Mouse (Mus musculus): ENCODE data around the gene Ak6. TPM values are rescaled to one million over a fixed set of nuclear protein-coding genes. Genes with fewer than 3 reads are reported as not detected.

Ak6 gene
- 8.0 and 12.1 TPM in 2 replicates for polyA plus RNA-seq (2012; ENCODE audit: low replicate concordance)

DNA sequence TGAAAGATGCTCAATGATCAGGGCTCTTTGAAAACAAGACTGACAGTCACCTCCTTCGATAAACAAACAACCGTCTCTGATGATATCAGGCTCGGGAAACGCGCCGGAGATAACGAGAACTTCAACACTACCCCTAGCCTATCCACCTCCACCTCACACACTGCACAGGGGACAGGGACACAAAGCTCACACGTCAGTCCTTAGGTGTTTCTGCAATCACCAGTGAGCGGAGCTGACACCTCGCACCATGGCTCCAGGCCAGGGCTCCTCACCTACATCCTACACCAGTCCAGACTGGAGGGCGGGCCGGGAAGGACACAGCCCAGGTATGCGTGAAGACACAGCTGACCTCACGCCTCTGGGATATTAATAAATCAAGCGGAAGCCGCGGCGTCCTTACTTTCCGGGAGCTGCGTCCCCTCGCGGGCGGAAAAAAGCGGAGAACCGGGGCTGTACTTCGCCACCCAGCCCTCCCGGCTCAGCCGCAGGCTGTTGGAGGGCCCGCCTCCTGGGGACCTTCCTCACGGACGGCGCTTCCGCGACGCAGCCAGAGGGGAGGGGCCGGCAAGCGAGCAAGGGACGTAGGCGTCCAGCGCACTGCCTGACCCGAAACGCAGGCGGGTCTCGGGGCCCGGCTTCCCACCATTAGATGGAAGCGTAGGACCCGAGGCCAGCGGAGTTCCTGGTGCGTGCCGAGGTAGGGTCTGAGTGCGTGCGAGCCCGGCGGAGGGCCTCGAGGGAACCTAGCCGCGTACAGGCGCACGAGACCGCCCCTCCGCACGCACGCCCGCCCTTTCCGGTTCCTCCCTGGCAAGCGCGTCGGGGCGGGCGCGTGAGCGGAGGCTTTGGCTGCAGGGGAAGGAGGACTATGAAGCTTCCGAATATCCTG, at the start of gene Ak6, which contains the start of gene Rad17:
Gene Ak6 (plus strand): TSS at position 430 of the 889 bp plus-strand sequence.
Gene Rad17 (minus strand): TSS at position 502 of the 889 bp plus-strand sequence.

DNA sequence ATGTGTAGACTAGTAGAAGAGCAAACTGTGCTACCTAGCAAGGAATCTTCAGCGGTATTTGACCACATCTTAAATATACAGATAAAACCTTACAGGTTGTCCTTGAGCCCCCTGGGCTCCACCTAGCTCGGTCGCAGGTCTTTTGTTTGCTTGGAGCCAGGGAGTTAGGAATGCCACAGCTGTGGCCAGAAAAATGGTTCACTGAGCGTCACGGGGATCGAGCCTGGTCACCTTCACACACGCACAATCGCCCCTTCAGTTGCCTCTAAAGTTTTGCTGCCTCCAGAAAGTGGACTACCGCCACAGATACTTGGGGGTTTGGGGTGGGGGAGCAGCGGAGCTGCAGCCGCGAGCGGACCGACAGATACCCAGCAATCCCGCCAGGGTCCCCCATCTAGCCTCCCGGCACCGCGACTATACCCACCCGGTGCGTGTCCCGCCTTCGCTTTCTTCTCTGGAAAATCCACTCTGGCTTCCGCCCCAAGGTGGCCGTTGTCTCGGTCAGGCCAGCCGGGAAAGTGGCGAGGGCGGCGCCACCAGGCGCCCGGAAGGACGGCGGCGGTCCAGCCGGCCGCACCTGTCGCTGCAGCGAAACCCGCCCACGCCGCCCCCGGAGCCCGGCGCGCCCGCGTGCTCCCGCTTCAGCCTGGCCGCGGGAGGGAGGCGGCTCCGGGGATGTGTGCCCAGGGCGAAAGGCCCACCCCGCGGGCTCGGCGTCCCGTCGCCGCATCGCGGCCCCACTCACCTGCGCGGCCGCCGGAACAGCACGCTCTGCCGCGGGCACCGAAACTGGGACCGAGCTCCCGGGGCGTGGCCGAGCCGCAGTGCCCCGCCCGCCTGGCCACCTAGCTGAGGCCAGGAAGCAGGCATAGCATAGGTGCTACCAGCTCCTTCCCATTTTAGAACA, 34.3 kb upstream of the Ak6 start, which contains the start of gene Marveld2:
Gene Marveld2 (minus strand): TSS at position 791 of the 907 bp plus-strand sequence.

DNA sequence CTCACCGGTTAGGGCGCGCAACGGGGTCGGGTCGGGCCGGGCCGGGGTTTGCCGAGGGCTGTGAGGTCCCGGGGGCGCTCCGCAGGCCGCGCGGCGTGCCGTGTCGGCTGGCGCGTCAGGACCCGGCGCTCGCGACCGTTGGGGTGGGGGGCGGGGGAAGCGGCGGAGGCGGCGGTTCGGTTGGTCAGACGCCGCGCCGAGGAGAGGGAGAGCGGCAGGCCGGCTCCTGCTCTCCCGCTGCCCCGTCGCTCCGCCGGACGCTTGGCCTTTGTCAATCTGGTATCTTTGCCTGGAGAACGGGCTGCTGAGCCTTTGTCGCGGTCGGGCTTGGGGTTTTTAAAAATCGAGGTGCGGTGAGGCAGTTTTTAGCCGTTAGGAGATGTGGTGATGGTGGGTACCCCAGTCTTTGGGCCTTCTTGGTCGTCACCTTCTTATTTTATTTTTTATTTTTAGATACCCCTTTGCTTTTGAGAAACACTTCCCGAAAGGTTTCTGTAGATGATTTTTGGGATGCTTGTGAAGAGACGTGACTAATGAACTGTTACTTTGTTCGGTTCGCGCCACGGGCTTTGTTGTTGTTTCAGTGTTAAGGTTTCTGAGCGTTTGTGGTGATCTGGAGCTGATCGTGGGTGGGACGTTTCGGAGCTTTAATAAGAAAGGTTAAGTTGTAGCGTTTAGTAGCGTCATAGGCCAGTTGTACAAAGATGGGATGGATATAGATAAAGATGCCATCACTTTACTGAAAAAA, 834 bp downstream of the Ak6 start, which contains the start of gene Taf9:
Gene Taf9 (plus strand): TSS at position 141 of the 748 bp plus-strand sequence.

DNA sequence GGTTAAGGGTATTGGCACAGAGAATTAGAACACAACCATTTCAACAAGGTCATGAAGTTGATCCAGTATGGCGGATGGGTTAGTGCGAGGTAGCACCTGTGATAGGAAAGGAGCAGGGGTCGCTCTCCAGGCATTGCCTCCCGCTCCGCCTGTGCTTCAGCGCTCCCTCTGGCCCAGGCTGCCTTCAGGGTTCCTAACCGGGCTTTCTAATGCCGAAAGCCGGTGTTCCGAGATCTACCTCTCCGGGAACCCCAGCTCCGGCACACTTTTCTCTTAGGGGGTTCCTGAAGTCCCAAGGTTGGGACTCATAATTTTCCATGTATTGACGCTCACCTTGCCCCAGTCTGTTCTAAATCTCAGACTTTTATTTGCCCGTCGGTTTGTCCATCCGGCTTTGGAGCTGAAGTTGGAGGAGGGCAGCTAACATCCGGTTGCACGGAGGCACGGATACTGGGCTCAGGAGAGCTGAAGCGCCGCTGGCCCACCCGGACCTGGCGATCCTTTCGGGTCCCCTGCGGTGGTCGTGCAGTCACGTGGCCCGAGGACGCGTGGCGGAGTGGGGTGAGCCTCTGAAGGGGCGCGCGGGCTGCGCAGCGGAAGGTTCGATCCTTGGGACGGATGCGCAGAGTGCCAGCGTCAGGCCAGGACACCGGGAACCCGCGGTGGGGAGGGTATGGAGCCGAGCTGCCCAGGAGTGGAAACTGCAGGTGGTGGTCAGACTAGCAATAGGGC, 18.7 kb downstream of the Ak6 start, which contains the start of gene Ccdc125:
Gene Ccdc125 (plus strand): TSS at position 427 of the 732 bp plus-strand sequence.

Other genes starting within 250 kb of the Ak6 start
- gene Naip1, start 198.1 kb upstream of the Ak6 start, polyA plus RNA-seq (2012; ENCODE audit: low replicate concordance) = 0.02 and 0.10 TPM in 2 replicates
- gene Gtf2h2, start 158.4 kb upstream of the Ak6 start, polyA plus RNA-seq (2012; ENCODE audit: low replicate concordance) = 14.2 and 15.3 TPM in 2 replicates
- not detected in 2 replicates for gene Ocln, start 98.3 kb upstream of the Ak6 start, polyA plus RNA-seq (2012; ENCODE audit: low replicate concordance)
- gene Marveld2, start 34.0 kb upstream of the Ak6 start, polyA plus RNA-seq (2012; ENCODE audit: low replicate concordance) = 1.1 and 1.3 TPM in 2 replicates
- gene Rad17, start 72 bp downstream of the Ak6 start, polyA plus RNA-seq (2012; ENCODE audit: low replicate concordance) = 10.4 and 14.8 TPM in 2 replicates
- 1.7 and 6.5 TPM in 2 replicates for gene Taf9, start 600 bp downstream of the Ak6 start, polyA plus RNA-seq (2012; ENCODE audit: low replicate concordance)
- 3.4 and 4.8 TPM in 2 replicates for gene Ccdc125, start 18.7 kb downstream of the Ak6 start, polyA plus RNA-seq (2012; ENCODE audit: low replicate concordance)
- 1.9 and 12.8 TPM in 2 replicates for gene Cdk7, start 80.0 kb downstream of the Ak6 start, polyA plus RNA-seq (2012; ENCODE audit: low replicate concordance)
- gene Mrps36, start 93.7 kb downstream of the Ak6 start, polyA plus RNA-seq (2012; ENCODE audit: low replicate concordance) = 26.3 and 55.7 TPM in 2 replicates
- 1.5 and 6.5 TPM in 2 replicates for gene Cenph, start 124.9 kb downstream of the Ak6 start, polyA plus RNA-seq (2012; ENCODE audit: low replicate concordance)
- 0.07 and 1.4 TPM in 2 replicates for gene Ccnb1, start 135.6 kb downstream of the Ak6 start, polyA plus RNA-seq (2012; ENCODE audit: low replicate concordance)
- 8.8 and 12.0 TPM in 2 replicates for gene Slc30a5, start 182.4 kb downstream of the Ak6 start, polyA plus RNA-seq (2012; ENCODE audit: low replicate concordance)